Mouse (Mus musculus) testis, postnatal 14 days (tissue): ENCODE data around the gene Hist1h2aa.

Source experiments
- DNase-seq: peaks from one replicate; pipeline ENCODE4 v3.0.0; 2021; ENCODE audit warnings: low spot score

The Hist1h2aa gene

DNA sequence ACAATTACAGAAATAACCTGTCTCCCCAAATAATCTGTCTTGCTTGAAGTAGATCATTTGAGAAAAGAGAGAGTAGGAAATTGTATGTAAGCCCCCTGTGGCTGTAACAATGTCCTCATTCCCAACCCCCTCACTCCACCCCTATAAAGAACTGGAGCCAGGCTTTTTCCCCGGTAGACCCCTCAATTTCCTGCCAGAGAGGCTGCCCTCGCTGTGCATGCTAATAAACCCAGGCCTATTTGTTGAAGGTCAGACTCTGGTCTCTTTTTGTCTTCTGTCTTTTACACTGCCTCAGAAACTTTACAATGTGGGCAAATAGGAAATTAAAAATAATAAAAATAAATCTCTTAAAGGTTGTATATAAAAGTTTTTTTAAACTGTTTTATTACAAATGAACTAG lies 12.0 kb downstream of the Hist1h2aa start:
- DNase-seq: no peak

DNA sequence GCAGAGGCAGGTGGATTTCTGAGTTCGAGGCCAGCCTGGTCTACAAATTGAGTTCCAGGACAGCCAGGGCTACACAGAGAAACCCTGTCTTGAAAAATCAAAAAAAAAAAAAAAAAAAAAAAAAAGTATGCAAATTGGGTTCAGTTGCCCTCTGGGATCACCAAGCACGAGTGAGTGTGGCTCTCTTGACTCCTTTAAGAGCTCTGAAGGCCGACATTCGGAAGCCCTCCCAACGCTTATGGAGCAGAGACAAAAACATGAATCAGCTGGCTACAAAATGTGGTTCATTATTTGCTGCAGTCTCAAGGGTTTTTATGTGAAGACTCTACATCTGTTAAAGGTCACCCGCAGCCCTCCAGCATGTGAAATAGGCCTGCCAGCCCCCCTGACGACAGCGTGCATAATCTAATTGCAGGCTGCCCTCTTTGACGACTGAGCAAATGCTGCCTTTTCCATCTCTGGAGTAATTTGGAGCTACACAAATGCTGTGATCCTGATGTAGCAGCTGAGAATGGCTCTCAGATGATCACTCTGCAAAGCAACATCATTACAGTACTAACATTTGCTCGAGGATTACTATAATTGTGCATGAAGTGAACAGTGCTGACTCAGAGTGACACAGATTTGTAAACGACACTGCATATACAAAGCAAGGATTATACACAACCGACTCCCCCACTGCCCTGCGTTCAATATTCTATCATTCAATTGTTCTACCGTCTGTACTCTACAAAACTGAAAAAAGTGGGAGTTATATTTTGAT lies 15.4 kb downstream of the Hist1h2aa start:
- DNase-seq: no peak

DNA sequence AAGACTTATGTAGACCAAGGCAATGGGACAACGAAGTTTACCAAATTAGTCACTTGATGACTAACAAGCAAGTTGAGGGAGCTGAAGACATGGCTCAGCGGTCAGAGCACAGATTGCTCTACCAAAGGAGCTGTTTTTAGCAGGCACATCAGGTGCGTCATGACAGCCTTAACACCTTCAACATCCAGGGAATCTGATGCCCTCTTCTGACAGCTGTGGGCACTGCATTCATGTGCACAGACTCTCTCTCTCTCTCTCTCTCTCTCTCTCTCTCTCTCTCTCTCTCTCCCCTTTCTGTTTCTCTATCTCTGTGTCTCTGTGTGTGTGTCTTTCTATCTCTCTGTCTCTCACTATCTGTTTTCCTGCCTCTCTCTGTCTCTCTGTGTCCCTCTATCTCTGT lies 16.7 kb downstream of the Hist1h2aa start:
- no peak for DNase-seq

DNA sequence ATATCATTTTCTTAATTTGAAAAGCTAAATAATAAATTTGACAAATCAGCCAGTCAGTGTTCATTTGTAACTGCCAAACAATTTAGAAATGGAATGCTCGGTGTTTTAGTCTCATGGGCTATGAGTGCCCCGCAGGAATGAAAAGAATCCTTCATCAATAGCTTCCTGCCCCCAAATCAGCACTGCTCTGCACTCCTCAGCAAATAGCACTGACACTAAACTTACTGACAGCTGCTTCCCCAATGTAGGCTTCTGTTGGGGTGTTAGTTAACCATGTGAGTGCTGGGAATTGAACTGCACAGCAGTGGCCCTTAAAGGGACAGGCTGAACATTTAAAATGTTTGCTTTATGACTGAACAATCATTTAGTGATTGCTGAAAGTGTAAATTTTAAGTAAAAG lies 25.5 kb downstream of the Hist1h2aa start:
- DNase-seq: no peak

DNA sequence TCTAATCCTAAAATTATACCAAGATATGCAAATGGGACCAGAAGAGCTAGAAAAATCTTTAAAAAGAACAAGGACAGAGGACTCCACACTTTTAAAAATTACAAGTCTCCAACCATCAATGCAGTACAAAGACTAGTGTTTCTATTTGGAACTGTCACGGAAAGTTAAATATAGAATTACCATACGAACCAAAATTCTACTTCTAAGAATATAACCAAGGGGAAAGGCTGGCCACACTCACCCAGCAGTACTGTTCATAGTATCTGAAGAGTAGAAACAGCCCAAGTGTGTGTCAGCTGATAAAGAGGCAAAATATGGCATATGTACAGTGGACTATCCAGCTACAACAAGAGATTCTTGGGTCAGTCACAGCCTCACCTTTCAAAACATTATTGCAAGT lies 30.6 kb downstream of the Hist1h2aa start:
- DNase-seq: no peak

DNA sequence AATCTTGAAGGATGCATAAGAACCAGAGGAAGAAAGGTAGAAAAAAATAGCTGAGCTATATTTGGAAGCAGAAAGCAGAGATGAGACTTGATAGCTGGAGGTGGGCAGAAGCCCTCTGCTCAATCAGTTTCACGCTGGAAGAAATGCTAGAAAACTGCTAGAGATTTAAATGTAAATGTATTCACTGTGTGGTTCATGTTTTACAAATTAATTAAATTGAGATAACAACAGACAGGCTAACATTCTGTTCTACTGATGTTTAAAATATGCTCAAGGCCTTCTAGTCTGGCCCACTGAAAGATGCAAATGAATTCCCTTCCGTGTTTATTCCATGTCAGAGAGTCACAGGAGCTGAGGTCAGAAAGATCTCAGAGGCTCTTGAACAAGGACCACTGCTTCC lies 37.6 kb downstream of the Hist1h2aa start:
- DNase-seq: no peak

DNA sequence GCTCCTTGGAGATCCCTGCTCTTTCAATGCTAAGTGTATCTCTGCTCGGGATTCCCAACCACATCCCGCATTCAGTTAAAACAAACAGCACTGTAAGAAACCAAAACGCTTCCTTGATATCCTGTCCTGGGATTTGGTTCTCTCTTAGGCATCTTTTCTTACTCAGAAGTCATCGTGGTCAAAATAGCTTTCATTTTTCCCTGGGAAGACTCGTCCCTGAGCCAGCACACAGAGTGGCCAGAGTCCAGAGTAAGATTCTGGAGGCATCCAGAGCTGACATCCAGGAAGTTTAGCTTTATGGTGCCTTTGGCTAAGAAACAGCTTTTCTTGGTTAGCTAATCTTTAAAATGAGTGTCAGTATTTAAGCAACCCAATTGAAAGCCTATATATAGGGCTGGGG lies 38.0 kb downstream of the Hist1h2aa start:
- DNase-seq: no peak
